ENCODE assay signal across 8 mouse cellular contexts in genomic region chr19:55254513-55255016, GRCm38 (mm10). TPM values are rescaled to one million over a fixed set of nuclear protein-coding genes. Genes with fewer than 3 reads are reported as not detected.
DNase-seq lines count a peak whose midpoint lies in the region; ATAC-seq and TF ChIP-seq lines count a peak whose summit lies in the region.

No protein-coding gene starts in this region.

- peak; percentile 88 for ATAC-seq in forebrain, postnatal 0 days
- ATAC-seq in midbrain, embryonic 13.5 days = peak; percentile 59

- H3K36me3 ChIP-seq in forebrain, postnatal 0 days (ENCODE audit: insufficient read depth) = no peaks in the 10 kb centered on the region
- H3K36me3 ChIP-seq in midbrain, embryonic 13.5 days = no peaks in the 10 kb centered on the region

- peak; percentile 31 for DNase-seq in frontal cortex, postnatal 10 days (ENCODE audit: low spot score in 2 of 2)
- no peak for DNase-seq in frontal cortex, postnatal 25 days (ENCODE audit: low spot score in 2 of 2)
- peak; percentile 94 for DNase-seq in A20 (ENCODE audit: low read depth, low spot score)
- peak; percentile 50 for DNase-seq in brain, adult 2 months (ENCODE audit: low read depth, low spot score)
- DNase-seq in forebrain, postnatal 0 days = peak; percentile 73
- DNase-seq in left cerebral cortex, postnatal 14 days (ENCODE audit: low spot score in 2 of 2) = peak; percentile 25 to 31
- DNase-seq in ovary, postnatal 36 days (ENCODE audit: low spot score) = no peak

- peak overlapping the region; percentile 69 for H3K9ac ChIP-seq in forebrain, postnatal 0 days
- H3K9ac ChIP-seq in midbrain, embryonic 13.5 days (replicated peaks) = peak overlapping the region; percentile 65

- H3K27me3 ChIP-seq in forebrain, postnatal 0 days (ENCODE audit: insufficient read depth, low read length) = no peaks in the 10 kb centered on the region
- H3K27me3 ChIP-seq in midbrain, embryonic 13.5 days = no peaks in the 10 kb centered on the region

- no peaks in the 10 kb centered on the region for H3K4me1 ChIP-seq in forebrain, postnatal 0 days (ENCODE audit: insufficient read depth)
- H3K4me1 ChIP-seq in midbrain, embryonic 13.5 days (replicated peaks) = peaks cover 17% of the 10 kb centered on the region

- H3K9me3 ChIP-seq in forebrain, postnatal 0 days (ENCODE audit: low read length) = no peaks in the 10 kb centered on the region
- no peaks in the 10 kb centered on the region for H3K9me3 ChIP-seq in midbrain, embryonic 13.5 days

- WGBS in forebrain, postnatal 0 days = 6% methylated on average over 5 of the region's 5 CpGs
- WGBS in midbrain, embryonic 13.5 days = 10% methylated on average over 5 of the region's 5 CpGs

- peak overlapping the region; percentile 74 for H3K27ac ChIP-seq in forebrain, postnatal 0 days (ENCODE audit: low read depth, low read length)
- no peak overlapping the region for H3K27ac ChIP-seq in midbrain, embryonic 13.5 days

- peak overlapping the region; percentile 68 for H3K4me2 ChIP-seq in forebrain, postnatal 0 days (ENCODE audit: low read depth)
- peak overlapping the region; percentile 78 for H3K4me2 ChIP-seq in midbrain, embryonic 13.5 days (replicated peaks)

- H3K4me3 ChIP-seq in forebrain, postnatal 0 days (ENCODE audit: low read depth, low read length) = peak overlapping the region; percentile 60
- H3K4me3 ChIP-seq in midbrain, embryonic 13.5 days (replicated peaks) = peak overlapping the region; percentile 48

- no peak for TF ChIP-seq CTCF in forebrain, postnatal 0 days (IDR thresholded peaks at IDR 0.05; ENCODE audit: low read depth)

- intact Hi-C loops in left cerebral cortex, postnatal 14 days (cut with DNase I) = loop anchor here (5.0 kb wide), 1 partner anchor 37 kb away; no protein-coding TSS in a partner anchor

RNA-seq across cellular contexts. Expression of gene Acsl5, which starts 2.8 kb away (rescaled TPM):
- total RNA-seq in forebrain, postnatal 0 days (2014; rRNA removed) = 15.9 and 22.7 TPM in 2 replicates
- polyA plus RNA-seq in forebrain, postnatal 0 days (2015; fragmentation: Nextera tagmentation; extraction: Ambion mirVana) = 16.4 and 16.6 TPM in 2 replicates
- total RNA-seq in left cerebral cortex, postnatal 14 days (2021) = 10 to 100 TPM; 38.1 to 38.7 TPM
- polyA plus RNA-seq in midbrain, embryonic 13.5 days (2015; fragmentation: Nextera tagmentation; extraction: Ambion mirVana) = 9.9 TPM in 2 replicates

RNA-seq across cellular contexts. Expression of gene Gucy2g, which starts 13.5 kb away (rescaled TPM):
- 0.08 and 0.14 TPM in 2 replicates for total RNA-seq in forebrain, postnatal 0 days (2014; rRNA removed)
- polyA plus RNA-seq in forebrain, postnatal 0 days (2015; fragmentation: Nextera tagmentation; extraction: Ambion mirVana) = 0.22 and 0.31 TPM in 2 replicates
- 1 to 10 TPM; 1.5 to 2.5 TPM for total RNA-seq in left cerebral cortex, postnatal 14 days (2021)
- 0.07 TPM in 1 of 2 replicates, not detected in the other for polyA plus RNA-seq in midbrain, embryonic 13.5 days (2015; fragmentation: Nextera tagmentation; extraction: Ambion mirVana)

Comparison
In these comparisons a context has a peak if more than half of its experiments do, and no peak if none do; other contexts are left out.
1. DNase-seq: peak in frontal cortex, postnatal 10 days (2 of 2), A20 (single experiment), brain, adult 2 months (single experiment), forebrain, postnatal 0 days (single experiment) and left cerebral cortex, postnatal 14 days (2 of 2); none in frontal cortex, postnatal 25 days (0 of 2) and ovary, postnatal 36 days (single experiment).